Mouse (Mus musculus): ENCODE results near the gene Pkd1. TPM values are rescaled to one million over a fixed set of nuclear protein-coding genes. Genes with fewer than 3 reads are reported as not detected.

Pkd1 gene
- polyA plus RNA-seq (2015; fragmentation: Nextera tagmentation; extraction: Ambion mirVana) = 10.9 and 14.2 TPM in 2 replicates

- Histone ChIP-seq H3K9ac (peak within 1 kb of the TSS; percentile 97), H3K4me2 (peak within 1 kb of the TSS; percentile 94), H3K4me1 (peaks cover 32% of the 10 kb centered on the region), H3K27ac (replicated peaks) (peak within 1 kb of the TSS; percentile 97), H3K36me3 (no peaks in the 10 kb centered on the region), H3K9me3 (no peaks in the 10 kb centered on the region), H3K27me3 (replicated peaks) (peaks cover 2% of the 10 kb centered on the region; the same call in 1 of the 2 replicates), H3K4me3 (peak within 1 kb of the TSS; percentile 92)
- peak; percentile 97 for ATAC-seq (ENCODE audit: extremely low read depth, insufficient number of reproducible peaks, low FRiP score, low TSS enrichment)
- WGBS = under 1% methylated on average over 70 of the region's 72 CpGs
These were observed at the start of gene Pkd1 for GRCm38 (mm10) chr17:24549618-24550415. Gene Pkd1, plus strand, starts transcription at chr17:24549834.

GRCm38 (mm10) chr17:24502208-24502607, 47.4 kb upstream of the Pkd1 start:
- no peak overlapping the region for H3K4me3 ChIP-seq
- H3K27me3 ChIP-seq (replicated peaks) = peaks cover 57% of the 10 kb centered on the region
- H3K4me2 ChIP-seq = no peak overlapping the region
- no peak overlapping the region for H3K9ac ChIP-seq
- no peak for ATAC-seq (ENCODE audit: extremely low read depth, insufficient number of reproducible peaks, low FRiP score, low TSS enrichment)
- H3K36me3 ChIP-seq = no peaks in the 10 kb centered on the region
- WGBS = 33% methylated on average over 11 of the region's 11 CpGs
- H3K27ac ChIP-seq (replicated peaks) = no peak overlapping the region
- peaks cover 12% of the 10 kb centered on the region for H3K4me1 ChIP-seq
- H3K9me3 ChIP-seq = no peaks in the 10 kb centered on the region

GRCm38 (mm10) chr17:24504085-24504484, 45.5 kb upstream of the Pkd1 start:
- no peak overlapping the region for H3K4me3 ChIP-seq
- no peak for ATAC-seq (ENCODE audit: extremely low read depth, insufficient number of reproducible peaks, low FRiP score, low TSS enrichment)
- peaks cover 63% of the 10 kb centered on the region for H3K27me3 ChIP-seq (replicated peaks)
- H3K36me3 ChIP-seq = peaks cover 15% of the 10 kb centered on the region
- no peak overlapping the region for H3K4me2 ChIP-seq
- H3K9me3 ChIP-seq = no peaks in the 10 kb centered on the region
- peaks cover 14% of the 10 kb centered on the region for H3K4me1 ChIP-seq
- no peak overlapping the region for H3K27ac ChIP-seq (replicated peaks)
- 86% methylated on average over 10 of the region's 10 CpGs for WGBS
- no peak overlapping the region for H3K9ac ChIP-seq

- Histone ChIP-seq H3K27me3 (replicated peaks) (peaks cover 63% of the 10 kb centered on the region), H3K4me2 (no peak overlapping the region), H3K27ac (replicated peaks) (no peak overlapping the region), H3K4me3 (no peak overlapping the region), H3K9me3 (no peaks in the 10 kb centered on the region), H3K9ac (no peak overlapping the region), H3K36me3 (peaks cover 28% of the 10 kb centered on the region), H3K4me1 (peaks cover 14% of the 10 kb centered on the region)
- WGBS = 88% methylated on average over 30 of the region's 30 CpGs
- ATAC-seq (ENCODE audit: extremely low read depth, insufficient number of reproducible peaks, low FRiP score, low TSS enrichment) = no peak
These were observed 44.2 kb upstream of the Pkd1 start for GRCm38 (mm10) chr17:24505286-24505955.

GRCm38 (mm10) chr17:24506332-24507070, 43.1 kb upstream of the Pkd1 start:
- H3K4me2 ChIP-seq = peak overlapping the region; percentile 75
- no peak overlapping the region for H3K27ac ChIP-seq (replicated peaks)
- 18% methylated on average over 36 of the region's 36 CpGs for WGBS
- H3K4me1 ChIP-seq = peaks cover 14% of the 10 kb centered on the region
- H3K9me3 ChIP-seq = no peaks in the 10 kb centered on the region
- peak overlapping the region; percentile 44 for H3K4me3 ChIP-seq
- H3K36me3 ChIP-seq = peaks cover 39% of the 10 kb centered on the region
- peaks cover 57% of the 10 kb centered on the region for H3K27me3 ChIP-seq (replicated peaks)
- peak overlapping the region; percentile 75 for H3K9ac ChIP-seq
- no peak; the same call in 1 of the 2 replicates for ATAC-seq (ENCODE audit: extremely low read depth, insufficient number of reproducible peaks, low FRiP score, low TSS enrichment)

GRCm38 (mm10) chr17:24507129-24507664, 42.4 kb upstream of the Pkd1 start:
- 0 out of 2 replicates have a peak, but pooled peaks have one; percentile 1 for ATAC-seq (ENCODE audit: extremely low read depth, insufficient number of reproducible peaks, low FRiP score, low TSS enrichment)
- peaks cover 14% of the 10 kb centered on the region for H3K4me1 ChIP-seq
- no peak overlapping the region for H3K27ac ChIP-seq (replicated peaks)
- H3K36me3 ChIP-seq = peaks cover 46% of the 10 kb centered on the region
- H3K9me3 ChIP-seq = no peaks in the 10 kb centered on the region
- peaks cover 51% of the 10 kb centered on the region for H3K27me3 ChIP-seq (replicated peaks)
- H3K4me3 ChIP-seq = no peak overlapping the region; the same call in 1 of the 2 replicates
- WGBS = 44% methylated on average over 19 of the region's 19 CpGs
- H3K9ac ChIP-seq = 0 out of 2 replicates have a peak overlapping the region, but pooled peaks have one; percentile 3
- peak overlapping the region; percentile 75 for H3K4me2 ChIP-seq

GRCm38 (mm10) chr17:24507806-24508460, 41.7 kb upstream of the Pkd1 start:
- no peak overlapping the region for H3K9ac ChIP-seq
- H3K4me1 ChIP-seq = peaks cover 14% of the 10 kb centered on the region
- 83% methylated on average over 12 of the region's 12 CpGs for WGBS
- H3K27me3 ChIP-seq (replicated peaks) = peaks cover 44% of the 10 kb centered on the region
- no peak overlapping the region for H3K27ac ChIP-seq (replicated peaks)
- no peaks in the 10 kb centered on the region for H3K9me3 ChIP-seq
- H3K4me2 ChIP-seq = no peak overlapping the region
- H3K4me3 ChIP-seq = no peak overlapping the region
- peaks cover 51% of the 10 kb centered on the region for H3K36me3 ChIP-seq
- no peak for ATAC-seq (ENCODE audit: extremely low read depth, insufficient number of reproducible peaks, low FRiP score, low TSS enrichment)

GRCm38 (mm10) chr17:24513609-24514008, 36.0 kb upstream of the Pkd1 start:
- H3K27ac ChIP-seq (replicated peaks) = no peak overlapping the region
- ATAC-seq (ENCODE audit: extremely low read depth, insufficient number of reproducible peaks, low FRiP score, low TSS enrichment) = no peak
- no peaks in the 10 kb centered on the region for H3K4me1 ChIP-seq
- peaks cover 94% of the 10 kb centered on the region for H3K36me3 ChIP-seq
- peak overlapping the region; percentile 36; the same call in 1 of the 2 replicates for H3K4me2 ChIP-seq
- WGBS = 55% methylated on average over 5 of the region's 5 CpGs
- H3K27me3 ChIP-seq (replicated peaks) = no peaks in the 10 kb centered on the region
- no peaks in the 10 kb centered on the region for H3K9me3 ChIP-seq
- 0 out of 2 replicates have a peak overlapping the region, but pooled peaks have one; percentile 10 for H3K4me3 ChIP-seq
- no peak overlapping the region for H3K9ac ChIP-seq

- Histone ChIP-seq H3K9me3 (no peaks in the 10 kb centered on the region), H3K4me2 (peak overlapping the region; percentile 36), H3K4me1 (no peaks in the 10 kb centered on the region), H3K36me3 (peaks cover 92% of the 10 kb centered on the region), H3K9ac (peak overlapping the region; percentile 56; the same call in 1 of the 2 replicates), H3K4me3 (0 out of 2 replicates have a peak overlapping the region, but pooled peaks have one; percentile 10), H3K27ac (replicated peaks) (peak overlapping the region; percentile 86), H3K27me3 (replicated peaks) (no peaks in the 10 kb centered on the region)
- ATAC-seq (ENCODE audit: extremely low read depth, insufficient number of reproducible peaks, low FRiP score, low TSS enrichment) = no peak
- WGBS = 82% methylated on average over 24 of the region's 24 CpGs
These were observed 35.1 kb upstream of the Pkd1 start for GRCm38 (mm10) chr17:24514270-24515257.

Measured in heart, embryonic 13.5 days (tissue).